Mouse (Mus musculus): ENCODE measurements around the gene Akr1cl.
"Not testable (repeated sequence)": the region's sequence is repeated elsewhere in the genome, so short reads cannot be mapped to it uniquely, and the experiment has no call there.

Gene Akr1cl

GRCm38 (mm10) chr1:65032641-65033040 is at the start of gene Akr1cl:
Gene Akr1cl, minus strand, starts transcription at chr1:65032759.
- DNase-seq (ENCODE audit: low spot score) = no peak

- DNase-seq (ENCODE audit: low spot score) = no peak
These were observed 49.6 kb upstream of the Akr1cl start, which contains the start of gene Crygb for GRCm38 (mm10) chr1:65082188-65082587. Gene Crygb, minus strand, starts transcription at chr1:65082288.

GRCm38 (mm10) chr1:65075607-65076006 is 43.0 kb upstream of the Akr1cl start:
- DNase-seq (ENCODE audit: low spot score) = peak; percentile 43

- DNase-seq (ENCODE audit: low spot score) = no peak
These were observed 41.0 kb upstream of the Akr1cl start, which contains the start of gene Crygc for GRCm38 (mm10) chr1:65073589-65073988. Gene Crygc, minus strand, starts transcription at chr1:65073689.

GRCm38 (mm10) chr1:65067842-65068241 is 35.3 kb upstream of the Akr1cl start:
- DNase-seq (ENCODE audit: low spot score) = no peak

GRCm38 (mm10) chr1:65064201-65064600 is 31.6 kb upstream of the Akr1cl start:
- DNase-seq (ENCODE audit: low spot score) = peak; percentile 61

- DNase-seq (ENCODE audit: low spot score) = no peak
These were observed 30.8 kb upstream of the Akr1cl start, which contains the start of gene Crygd for GRCm38 (mm10) chr1:65063352-65063751. Gene Crygd, minus strand, starts transcription at chr1:65063452.

GRCm38 (mm10) chr1:65052140-65052539 is 19.6 kb upstream of the Akr1cl start:
- DNase-seq (ENCODE audit: low spot score) = no peak

- DNase-seq (ENCODE audit: low spot score) = no peak
These were observed 19.1 kb upstream of the Akr1cl start for GRCm38 (mm10) chr1:65051696-65052095.

- not testable (repeated sequence) for DNase-seq (ENCODE audit: low spot score)
These were observed 18.4 kb upstream of the Akr1cl start, which contains the start of gene Cryge for GRCm38 (mm10) chr1:65050952-65051351. Gene Cryge, minus strand, starts transcription at chr1:65051149.

- DNase-seq (ENCODE audit: low spot score) = no peak
These were observed 16.2 kb upstream of the Akr1cl start for GRCm38 (mm10) chr1:65048781-65049180.

- DNase-seq (ENCODE audit: low spot score) = peak; percentile 74
These were observed 14.0 kb upstream of the Akr1cl start for GRCm38 (mm10) chr1:65046401-65047109.

- no peak for DNase-seq (ENCODE audit: low spot score)
These were observed 10.9 kb upstream of the Akr1cl start for GRCm38 (mm10) chr1:65043433-65043832.

GRCm38 (mm10) chr1:65041837-65042236 is 9.3 kb upstream of the Akr1cl start:
- no peak for DNase-seq (ENCODE audit: low spot score)

- DNase-seq (ENCODE audit: low spot score) = no peak
These were observed 8.2 kb upstream of the Akr1cl start for GRCm38 (mm10) chr1:65040806-65041205.

- DNase-seq (ENCODE audit: low spot score) = no peak
These were observed 7.1 kb upstream of the Akr1cl start for GRCm38 (mm10) chr1:65039679-65040078.

- DNase-seq (ENCODE audit: low spot score) = no peak
These were observed 5.0 kb upstream of the Akr1cl start for GRCm38 (mm10) chr1:65037542-65037941.

GRCm38 (mm10) chr1:65035513-65035912 is 3.0 kb upstream of the Akr1cl start:
- no peak for DNase-seq (ENCODE audit: low spot score)

- no peak for DNase-seq (ENCODE audit: low spot score)
These were observed 4.4 kb downstream of the Akr1cl start for GRCm38 (mm10) chr1:65028206-65028605.

- DNase-seq (ENCODE audit: low spot score) = no peak
These were observed 19.8 kb downstream of the Akr1cl start for GRCm38 (mm10) chr1:65012726-65013125.

GRCm38 (mm10) chr1:65010153-65010552 is 22.4 kb downstream of the Akr1cl start:
- DNase-seq (ENCODE audit: low spot score) = peak; percentile 97

GRCm38 (mm10) chr1:65005575-65005974 is 27.0 kb downstream of the Akr1cl start:
- DNase-seq (ENCODE audit: low spot score) = no peak

- DNase-seq (ENCODE audit: low spot score) = no peak
These were observed 28.0 kb downstream of the Akr1cl start for GRCm38 (mm10) chr1:65004526-65004925.

GRCm38 (mm10) chr1:64993206-64993605 is 39.4 kb downstream of the Akr1cl start:
- no peak for DNase-seq (ENCODE audit: low spot score)

Measured in retina, embryonic 14.5 days (tissue).